Mouse (Mus musculus) testis, adult 2 months (tissue): ENCODE measurements around the gene Atg3.

ENCODE experiments used
- CTCF ChIP-seq: fragments of 200-500 bp; IDR thresholded peaks from 2 replicates; pipeline ENCODE4 v1.5.1; 2012; ENCODE audit warnings: low read depth, mild to moderate bottlenecking, inconsistent platforms, low read length, moderate library complexity; ENCODE audit not compliant: control insufficient read depth, insufficient read depth, insufficient replicate concordance
- POLR2A ChIP-seq: fragments of 200-500 bp; IDR thresholded peaks from 2 replicates; pipeline ENCODE4 v1.6.1; 2012; ENCODE audit warnings: low read depth, mild to moderate bottlenecking, inconsistent platforms, low read length, moderate library complexity; ENCODE audit not compliant: control insufficient read depth

DNA sequence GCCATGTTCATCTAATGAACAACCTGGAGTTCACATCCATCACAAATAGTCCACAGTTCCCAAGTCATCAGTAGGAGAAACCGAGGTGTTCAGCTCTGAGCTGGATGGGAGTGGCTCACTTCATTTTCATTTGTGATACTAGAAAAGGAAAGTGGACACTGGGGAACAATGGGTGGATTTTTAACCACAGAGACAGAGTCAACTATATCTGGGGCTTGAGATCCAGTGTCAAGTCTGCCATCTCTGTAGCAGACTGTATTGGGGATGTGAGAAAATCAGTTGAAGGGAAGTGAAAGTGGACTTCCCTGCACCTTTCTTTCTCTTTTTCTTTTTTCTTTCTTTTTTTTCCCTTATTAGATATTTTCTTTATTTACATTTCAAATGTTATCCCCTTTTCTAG is 68.4 kb downstream of the Atg3 start:
- TF ChIP-seq CTCF (no peak), POLR2A (no peak)
